Mouse (Mus musculus) CH12.LX (cell line): ENCODE measurements around the gene Ric8b.

Experiments used
- BHLHE40 ChIP-seq: IDR thresholded peaks from 2 replicates; pipeline ENCODE4 v1.6.1; 2011; ENCODE audit warnings: mild to moderate bottlenecking, low read depth, low read length, improper control_type of control experiment
- CTCF ChIP-seq, 2 experiments: IDR thresholded peaks in 1 of 2; conservative IDR thresholded peaks in 1 of 2; 2 replicates each; pipeline ENCODE4 v1.5.1; 2011 to 2012; ENCODE audit warnings: low read depth in 2 of 2, low read length in 2 of 2, improper control_type of control experiment in 1 of 2, inconsistent platforms in 1 of 2, mild to moderate bottlenecking in 1 of 2, moderate library complexity in 1 of 2
- EP300 ChIP-seq: IDR thresholded peaks from 2 replicates; pipeline ENCODE4 v1.6.1; 2011; ENCODE audit warnings: low read length, improper control_type of control experiment
- MAZ ChIP-seq: IDR thresholded peaks from 2 replicates; pipeline ENCODE4 v1.6.1; 2012; ENCODE audit warnings: low read depth, mild to moderate bottlenecking, inconsistent platforms, low read length, improper control_type of control experiment, moderate library complexity
- MEF2A ChIP-seq: IDR thresholded peaks from 2 replicates; pipeline ENCODE4 v1.6.1; 2014; ENCODE audit warnings: low read depth, mild to moderate bottlenecking, inconsistent platforms, low read length, improper control_type of control experiment, borderline replicate concordance
- NELFE ChIP-seq: IDR thresholded peaks from 2 replicates; pipeline ENCODE4 v1.6.1; 2011; ENCODE audit warnings: low read depth, low read length, improper control_type of control experiment
- POLR2A ChIP-seq: IDR thresholded peaks from 2 replicates; pipeline ENCODE4 v1.6.1; 2011; ENCODE audit warnings: low read depth, mild to moderate bottlenecking, improper control_type of control experiment, low read length
- POLR2AphosphoS2 ChIP-seq: IDR thresholded peaks from 2 replicates; pipeline ENCODE4 v1.6.1; 2011; ENCODE audit warnings: low read depth, low read length, improper control_type of control experiment
- RAD21 ChIP-seq: IDR thresholded peaks from 2 replicates; pipeline ENCODE4 v1.6.1; 2011; ENCODE audit warnings: low read depth, mild to moderate bottlenecking, low read length, improper control_type of control experiment, moderate library complexity
- RCOR1 ChIP-seq: conservative IDR thresholded peaks from 2 replicates; pipeline ENCODE4 v1.6.1; 2012; ENCODE audit warnings: low read depth, mild to moderate bottlenecking, inconsistent platforms, low read length, improper control_type of control experiment
- TCF12 ChIP-seq: IDR thresholded peaks from 2 replicates; pipeline ENCODE4 v1.6.1; 2014; ENCODE audit warnings: low read depth, mild to moderate bottlenecking, inconsistent platforms, low read length, improper control_type of control experiment
- ZMIZ1 ChIP-seq: IDR thresholded peaks from 2 replicates; pipeline ENCODE4 v1.6.1; 2012; ENCODE audit warnings: low read depth, mild to moderate bottlenecking, inconsistent platforms, low read length, improper control_type of control experiment

DNA sequence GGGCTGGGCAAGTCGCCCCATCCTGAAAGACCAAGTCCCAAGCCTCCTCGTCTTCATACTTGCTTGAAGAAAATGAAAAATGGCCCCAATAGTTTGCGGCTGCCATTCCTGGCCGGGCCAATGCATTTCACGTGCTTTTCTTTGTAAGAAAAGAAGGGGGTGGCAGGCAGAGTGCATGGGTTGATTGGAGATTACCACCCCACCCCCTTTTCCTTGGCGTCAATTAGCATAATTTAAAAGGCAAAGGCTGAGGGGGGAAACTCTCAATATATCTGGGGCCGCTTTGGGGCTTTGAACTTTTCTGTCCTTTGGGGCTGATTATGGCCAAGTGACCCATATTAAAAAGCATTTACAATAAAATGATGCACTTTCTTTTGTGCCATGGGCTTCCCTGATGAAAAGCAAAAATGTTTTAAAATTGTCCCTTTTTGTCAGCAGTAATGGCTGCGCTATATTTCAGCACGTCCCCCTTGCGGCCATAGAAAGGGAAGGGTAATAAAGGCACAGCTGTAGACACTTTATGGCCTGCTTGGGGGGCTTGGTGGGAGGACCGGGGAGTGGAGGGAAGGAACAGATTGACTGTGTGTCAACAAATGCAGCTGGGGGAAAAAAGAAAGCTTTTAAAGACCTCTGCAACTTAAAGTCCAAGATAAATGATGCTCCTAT is 105.4 kb downstream of the Ric8b start:
- TF ChIP-seq CTCF (conservative IDR thresholded peaks at IDR 0.05 in 1 of 2, IDR thresholded peaks at IDR 0.05 in 1 of 2; ENCODE audit: low read depth in 2 of 2, low read length in 2 of 2) (no peak), TCF12 (no peak), EP300 (no peak), NELFE (no peak), MEF2A (no peak), RCOR1 (no peak), BHLHE40 (no peak), POLR2A (no peak), ZMIZ1 (no peak), POLR2AphosphoS2 (no peak), RAD21 (no peak), MAZ (no peak)
